Mouse (Mus musculus) liver, adult (tissue): ENCODE measurements around the gene Has1.

ENCODE experiments used
- GATA4 ChIP-seq: IDR thresholded peaks from 2 replicates; pipeline ENCODE4 v1.6.1; 2014; ENCODE audit warnings: mild to moderate bottlenecking, low read length; ENCODE audit not compliant: insufficient replicate concordance

The Has1 gene

GRCm38 (mm10) chr17:17828191-17828981 is 26.6 kb downstream of the Has1 start:
- no peak for TF ChIP-seq GATA4

- TF ChIP-seq GATA4, result no peak
Measured at GRCm38 (mm10) chr17:17827658-17828190, 27.3 kb downstream of the Has1 start.

GRCm38 (mm10) chr17:17826751-17827657 is 28.0 kb downstream of the Has1 start, which contains the start of gene Spaca6:
Spaca6 (plus strand) TSS chr17:17827158.
- TF ChIP-seq GATA4, result peak; percentile 59; the same call in 1 of the 2 replicates

GRCm38 (mm10) chr17:17825921-17826591 is 28.9 kb downstream of the Has1 start:
- TF ChIP-seq GATA4, result no peak

GRCm38 (mm10) chr17:17823612-17824336 is 31.2 kb downstream of the Has1 start:
- TF ChIP-seq GATA4, result no peak

- no peak for TF ChIP-seq GATA4
Measured at GRCm38 (mm10) chr17:17795527-17795926, 59.5 kb downstream of the Has1 start.
